Mouse (Mus musculus): ENCODE measurements around the gene Tmem167.

The Tmem167 gene

GRCm38 (mm10) chr13:90186694-90187093, 97.8 kb downstream of the Tmem167 start:
- DNase-seq: no peak

GRCm38 (mm10) chr13:90188021-90188420, 99.1 kb downstream of the Tmem167 start:
- no peak for DNase-seq

- DNase-seq: no peak
These were observed 102.9 kb downstream of the Tmem167 start for GRCm38 (mm10) chr13:90191794-90192193.
